Mouse (Mus musculus) stomach, postnatal 0 days (tissue): ENCODE measurements at regions not wholly inside any gene's neighbourhood (a gene's known extent, or its start where the extent isn't known, plus 50 kb on each side); places are given as distances from the start of the nearest gene placed in this dataset.

Source experiments
- CTCF ChIP-seq: IDR thresholded peaks from 2 replicates; pipeline ENCODE4 v1.5.1; 2016; ENCODE audit warnings: antibody characterized with exemption, low read depth, mild to moderate bottlenecking, moderate library complexity
- EP300 ChIP-seq: optimal IDR thresholded peaks from 2 replicates; pipeline ENCODE3; 2016; ENCODE audit warnings: antibody characterized with exemption

- no peak for TF ChIP-seq CTCF
- TF ChIP-seq EP300, result no peak
These were observed 188.1 kb upstream of the Mpped2 start for GRCm38 (mm10) chr2:106504933-106505420.
